Mouse (Mus musculus) forebrain, embryonic 12.5 days (tissue): ENCODE results near the gene Arid1b. TPM values are rescaled to one million over a fixed set of nuclear protein-coding genes. Genes with fewer than 3 reads are reported as not detected.

ENCODE experiments used
- ATAC-seq: fragments of 200-750 bp; cut with Nextera tagmentation; 2 replicates; pipeline ENCODE4 v1.8.0; 2017; ENCODE audit warnings: moderate TSS enrichment; ENCODE audit not compliant: low FRiP score
- H3K27ac ChIP-seq: fragments of 300-500 bp; sonication (generic); 2 replicates; pipeline ENCODE4 v1.5.1; 2016; ENCODE audit warnings: mild to moderate bottlenecking
- H3K27me3 ChIP-seq: fragments of 300-500 bp; sonication (generic); 2 replicates; pipeline ENCODE4 v1.6.1; 2016; ENCODE audit warnings: mild to moderate bottlenecking
- H3K36me3 ChIP-seq: fragments of 300-500 bp; sonication (generic); replicated peaks from 2 replicates; pipeline ENCODE4 v1.6.1; 2016; ENCODE audit warnings: mild to moderate bottlenecking
- H3K4me1 ChIP-seq: fragments of 300-500 bp; sonication (generic); 2 replicates; pipeline ENCODE4 v1.6.1; 2016
- H3K4me2 ChIP-seq: fragments of 300-500 bp; sonication (generic); 2 replicates; pipeline ENCODE4 v1.6.1; 2016; ENCODE audit warnings: mild to moderate bottlenecking, moderate library complexity
- H3K4me3 ChIP-seq: fragments of 300-500 bp; sonication (generic); replicated peaks from 2 replicates; pipeline ENCODE4 v1.5.1; 2016; ENCODE audit warnings: mild to moderate bottlenecking
- H3K9ac ChIP-seq: fragments of 300-500 bp; sonication (generic); 2 replicates; pipeline ENCODE4 v1.6.1; 2016; ENCODE audit warnings: mild to moderate bottlenecking
- H3K9me3 ChIP-seq: fragments of 300-500 bp; sonication (generic); 2 replicates; pipeline ENCODE4 v1.6.1; 2016
- WGBS: fragments of 180-500 bp; shearing (Covaris S2); methylation state at CpG from one replicate; pipeline ENCODE4 v1.1.7; 2016; 5-methylcytosine and 5-hydroxymethylcytosine counted together
- polyA plus RNA-seq: library from polyadenylated mRNA; unstranded; fragments of >200 nt; fragmentation: Nextera tagmentation; extraction: Ambion mirVana; gene quantifications from 2 replicates; pipeline ENCODE4 v1.2.1, GENCODE M21; 2016

Arid1b gene
- polyA plus RNA-seq, 1 experiment from 2014 or later: 17.4 TPM

DNA sequence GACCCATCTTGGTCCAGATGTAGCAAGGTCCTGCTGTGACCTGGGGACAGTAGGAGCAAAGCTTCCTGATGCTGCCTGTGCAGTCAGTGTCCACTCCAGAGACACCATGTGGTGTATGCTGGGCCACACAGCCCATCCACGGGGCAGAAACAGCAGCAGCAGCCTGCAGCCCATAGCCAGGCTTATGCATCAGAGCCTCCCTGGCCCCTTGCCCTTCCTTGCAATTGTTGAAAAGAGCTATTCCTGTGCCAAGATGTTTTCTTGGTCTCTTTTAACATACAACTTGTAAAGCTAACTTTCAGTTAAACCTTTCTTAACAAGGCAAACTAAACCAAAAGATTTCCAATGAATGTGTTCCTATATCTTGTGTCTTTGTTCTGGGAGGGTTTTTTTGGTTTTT is 329.6 kb downstream of the Arid1b start:
- 0 out of 2 replicates have a peak, but pooled peaks have one; percentile 25 for ATAC-seq
- H3K4me1 ChIP-seq: peaks cover 35% of the 10 kb centered on the region

DNA sequence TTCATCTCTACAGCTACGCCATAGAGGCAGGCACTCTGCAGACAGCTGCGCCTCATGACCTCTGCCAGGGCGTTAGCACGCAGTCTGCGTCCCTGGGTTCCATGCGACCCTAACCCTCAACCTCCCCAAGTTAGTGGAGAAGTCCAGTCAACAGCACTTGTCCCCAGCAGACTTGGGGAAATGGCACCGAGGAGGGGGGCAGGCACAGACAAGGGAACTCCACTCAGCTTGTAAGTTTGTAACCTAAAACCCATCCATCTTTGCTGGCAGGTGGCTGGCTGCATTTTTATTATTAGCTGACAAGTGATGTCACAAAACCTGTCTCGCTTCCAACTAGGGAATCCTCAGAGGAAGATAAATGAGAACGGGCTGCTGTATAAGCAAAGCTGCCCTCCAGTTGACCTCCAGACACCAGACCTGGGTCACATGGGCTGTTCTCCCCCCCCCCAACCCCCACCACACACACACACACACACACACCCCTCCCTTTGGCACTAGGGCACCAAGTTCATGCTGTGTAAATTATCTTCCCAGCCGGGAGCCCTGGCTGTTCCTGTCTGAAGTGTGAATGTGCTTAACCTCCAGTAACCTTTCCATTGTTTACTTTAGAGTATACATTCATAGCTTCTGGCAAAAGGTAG is 330.2 kb downstream of the Arid1b start:
- Histone ChIP-seq H3K9me3 (no peaks in the 10 kb centered on the region), H3K9ac (no peak overlapping the region), H3K4me3 (no peak overlapping the region), H3K27ac (peak overlapping the region; percentile 38), H3K4me2 (no peak overlapping the region), H3K4me1 (peaks cover 35% of the 10 kb centered on the region), H3K36me3 (peaks cover 50% of the 10 kb centered on the region), H3K27me3 (peaks cover 15% of the 10 kb centered on the region; the same call in 1 of the 2 replicates)
- ATAC-seq: peak; percentile 82
- WGBS: 24% methylated on average over 10 of the region's 10 CpGs

More for the DNA sequence above, 329.6 kb downstream of the Arid1b start:
- H3K4me2 ChIP-seq: no peak overlapping the region
- H3K9ac ChIP-seq: no peak overlapping the region
- WGBS: 28% methylated on average over 1 of the region's 1 CpGs
- H3K9me3 ChIP-seq: no peaks in the 10 kb centered on the region
- H3K27ac ChIP-seq: peak overlapping the region; percentile 38
- H3K4me3 ChIP-seq: no peak overlapping the region
- H3K36me3 ChIP-seq: peaks cover 50% of the 10 kb centered on the region
- peaks cover 15% of the 10 kb centered on the region; the same call in 1 of the 2 replicates for H3K27me3 ChIP-seq

DNA sequence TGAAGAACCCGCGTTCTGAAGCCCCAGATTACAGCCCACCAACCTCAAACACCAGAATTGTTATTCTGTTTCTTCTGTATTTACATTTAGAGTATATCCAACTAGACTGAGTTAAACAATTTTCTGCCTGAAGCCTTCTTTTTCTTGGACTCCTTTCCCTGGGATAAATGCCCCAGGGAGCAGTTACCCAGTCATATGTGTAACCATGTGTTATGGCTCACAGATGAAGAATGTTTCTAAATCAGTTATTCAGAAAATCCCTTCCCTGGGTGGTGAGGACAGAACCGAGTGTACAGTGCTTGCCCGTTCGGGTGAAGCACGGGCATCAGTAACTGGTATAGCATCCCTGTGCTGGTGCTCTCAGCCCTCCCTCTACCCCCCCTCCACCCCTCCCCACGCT is 332.6 kb downstream of the Arid1b start:
- Histone ChIP-seq H3K9me3 (no peaks in the 10 kb centered on the region), H3K4me3 (no peak overlapping the region), H3K4me1 (peaks cover 33% of the 10 kb centered on the region), H3K27ac (no peak overlapping the region), H3K36me3 (peaks cover 41% of the 10 kb centered on the region), H3K27me3 (peaks cover 10% of the 10 kb centered on the region; the same call in 1 of the 2 replicates), H3K9ac (no peak overlapping the region), H3K4me2 (no peak overlapping the region)
- no peak for ATAC-seq
- 89% methylated on average over 7 of the region's 7 CpGs for WGBS

DNA sequence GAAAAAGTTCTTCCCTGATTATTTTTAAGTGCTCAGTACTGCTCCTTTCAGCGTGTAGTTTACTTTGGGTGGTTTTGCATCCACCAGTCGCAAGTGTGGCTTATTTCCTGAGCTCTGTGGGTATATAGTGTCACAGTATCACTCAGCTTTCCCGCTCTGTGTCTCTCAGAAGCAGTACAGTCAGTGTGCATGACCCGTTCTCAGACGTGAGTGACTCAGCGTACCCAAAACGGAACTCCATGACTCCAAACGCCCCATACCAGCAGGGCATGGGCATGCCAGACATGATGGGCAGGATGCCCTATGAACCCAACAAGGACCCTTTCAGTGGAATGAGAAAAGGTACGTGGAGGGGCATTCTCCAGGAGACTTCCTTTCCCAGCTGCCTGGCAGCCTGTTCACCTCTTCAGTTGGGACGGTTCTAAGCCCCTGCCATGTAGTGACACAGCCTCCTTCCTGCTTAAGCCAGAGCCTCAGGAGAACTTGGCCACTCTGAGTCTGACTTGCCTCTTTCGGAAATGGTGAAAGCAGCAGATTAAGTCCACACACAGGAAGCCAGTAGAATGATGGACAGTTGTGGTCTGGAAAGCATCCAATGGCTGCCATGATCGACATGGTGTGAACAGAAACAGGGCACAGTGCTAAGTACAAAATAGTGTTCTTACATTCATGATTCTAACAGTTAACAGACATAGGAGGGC is 333.5 kb downstream of the Arid1b start:
- no peak for ATAC-seq
- WGBS: 91% methylated on average over 12 of the region's 12 CpGs
- Histone ChIP-seq H3K27me3 (peaks cover 10% of the 10 kb centered on the region; the same call in 1 of the 2 replicates), H3K4me3 (no peak overlapping the region), H3K27ac (no peak overlapping the region), H3K4me2 (no peak overlapping the region), H3K36me3 (peaks cover 36% of the 10 kb centered on the region), H3K9ac (no peak overlapping the region), H3K9me3 (no peaks in the 10 kb centered on the region), H3K4me1 (peaks cover 28% of the 10 kb centered on the region)

DNA sequence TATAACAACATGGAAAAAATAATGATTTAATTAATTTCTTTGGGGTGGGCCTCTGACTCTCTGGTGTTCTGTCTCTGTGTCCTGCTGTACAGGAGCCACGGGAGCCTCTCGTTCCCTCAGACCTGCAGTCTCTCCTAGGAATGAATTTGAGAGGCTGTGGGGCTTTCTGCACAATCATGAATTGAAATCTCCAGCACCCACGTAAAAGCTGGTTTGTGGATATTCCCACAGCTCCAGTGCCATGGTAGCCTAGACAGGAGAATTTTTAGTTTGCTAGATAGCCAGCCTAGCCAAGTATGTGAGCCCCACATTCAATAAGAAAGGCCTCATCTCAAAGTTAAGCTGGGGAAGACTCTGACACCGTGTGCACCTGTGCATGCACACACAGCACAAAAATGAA is 335.3 kb downstream of the Arid1b start:
- peaks cover 10% of the 10 kb centered on the region; the same call in 1 of the 2 replicates for H3K27me3 ChIP-seq
- peaks cover 10% of the 10 kb centered on the region for H3K4me1 ChIP-seq
- no peak overlapping the region for H3K4me3 ChIP-seq
- ATAC-seq: no peak
- no peak overlapping the region for H3K9ac ChIP-seq
- H3K27ac ChIP-seq: no peak overlapping the region
- no peak overlapping the region for H3K4me2 ChIP-seq
- H3K36me3 ChIP-seq: peaks cover 46% of the 10 kb centered on the region
- no peaks in the 10 kb centered on the region for H3K9me3 ChIP-seq
- 83% methylated on average over 4 of the region's 4 CpGs for WGBS

DNA sequence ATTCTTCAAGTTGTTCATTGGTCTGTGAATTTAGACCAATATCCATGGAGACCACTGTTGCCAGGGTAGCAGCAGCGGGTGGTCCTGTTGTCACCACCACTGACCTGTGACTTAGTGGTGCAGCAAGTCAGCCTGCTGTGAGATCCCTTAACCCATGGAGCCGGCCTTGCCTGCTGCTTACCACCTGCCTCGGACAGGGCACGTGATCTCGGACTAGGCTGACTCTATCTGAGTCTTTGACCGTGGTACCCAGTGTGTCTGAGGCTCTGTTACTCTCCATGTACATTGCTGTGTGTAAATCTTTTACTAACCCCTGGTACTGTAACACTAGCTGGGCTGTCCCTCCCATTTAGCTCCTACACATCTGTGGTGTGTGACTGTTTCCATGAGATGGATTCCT is 335.9 kb downstream of the Arid1b start:
- WGBS: 55% methylated on average over 6 of the region's 6 CpGs

DNA sequence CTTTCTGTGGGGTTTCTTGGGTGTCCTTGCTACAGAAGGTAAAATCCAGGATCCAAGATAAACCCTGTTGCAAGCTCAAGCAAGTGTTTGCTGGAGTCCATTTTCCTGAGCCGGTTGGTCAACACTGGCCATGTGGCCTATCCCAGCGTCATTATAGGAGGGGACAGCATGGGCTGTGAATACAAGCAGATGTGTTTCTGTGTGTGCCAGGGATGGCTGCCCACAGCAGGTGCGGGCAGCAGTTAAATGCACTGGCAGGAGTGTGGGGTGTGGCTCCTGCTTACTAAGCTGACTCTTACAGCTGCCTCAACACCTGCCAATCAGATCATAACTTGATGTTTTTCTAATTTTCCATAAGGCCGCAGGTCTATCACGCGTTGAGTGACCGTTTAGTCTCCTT is 336.5 kb downstream of the Arid1b start:
- H3K36me3 ChIP-seq: peaks cover 56% of the 10 kb centered on the region
- no peak overlapping the region for H3K4me3 ChIP-seq
- no peaks in the 10 kb centered on the region for H3K9me3 ChIP-seq
- H3K9ac ChIP-seq: no peak overlapping the region
- no peak overlapping the region for H3K4me2 ChIP-seq
- WGBS: 93% methylated on average over 7 of the region's 7 CpGs
- peaks cover 10% of the 10 kb centered on the region; the same call in 1 of the 2 replicates for H3K27me3 ChIP-seq
- H3K4me1 ChIP-seq: no peaks in the 10 kb centered on the region; the same call in 1 of the 2 replicates
- no peak overlapping the region for H3K27ac ChIP-seq
- ATAC-seq: no peak

More for the DNA sequence above, 335.9 kb downstream of the Arid1b start:
- no peak for ATAC-seq
- Histone ChIP-seq H3K9me3 (no peaks in the 10 kb centered on the region), H3K4me3 (no peak overlapping the region), H3K27me3 (peaks cover 10% of the 10 kb centered on the region; the same call in 1 of the 2 replicates), H3K4me1 (peaks cover 5% of the 10 kb centered on the region), H3K4me2 (no peak overlapping the region), H3K27ac (no peak overlapping the region), H3K36me3 (peaks cover 52% of the 10 kb centered on the region), H3K9ac (no peak overlapping the region)

DNA sequence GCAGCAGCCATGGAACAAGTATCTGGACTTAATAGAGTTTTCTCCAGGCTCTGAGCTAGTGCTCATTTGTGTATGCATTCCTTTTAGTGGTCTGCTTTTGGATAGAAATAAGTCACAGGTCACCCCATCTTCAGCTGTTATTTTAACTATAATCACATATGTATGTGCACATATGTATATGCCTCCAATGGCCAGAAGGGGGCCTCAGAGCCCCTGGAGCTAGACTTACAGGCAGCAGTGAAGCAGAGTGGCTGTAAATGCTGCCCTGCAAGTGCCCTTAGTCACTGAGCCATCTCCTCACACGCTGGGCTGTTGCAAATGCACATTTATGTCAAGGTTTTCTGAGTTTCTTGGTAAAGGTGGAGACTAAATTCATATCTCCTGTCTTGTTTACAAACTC is 337.3 kb downstream of the Arid1b start:
- H3K27ac ChIP-seq: no peak overlapping the region
- no peak overlapping the region for H3K9ac ChIP-seq
- H3K4me3 ChIP-seq: no peak overlapping the region
- H3K27me3 ChIP-seq: peaks cover 10% of the 10 kb centered on the region; the same call in 1 of the 2 replicates
- ATAC-seq: no peak
- 82% methylated on average over 1 of the region's 1 CpGs for WGBS
- H3K4me1 ChIP-seq: no peaks in the 10 kb centered on the region; the same call in 1 of the 2 replicates
- H3K4me2 ChIP-seq: no peak overlapping the region
- H3K36me3 ChIP-seq: peaks cover 63% of the 10 kb centered on the region
- H3K9me3 ChIP-seq: no peaks in the 10 kb centered on the region

DNA sequence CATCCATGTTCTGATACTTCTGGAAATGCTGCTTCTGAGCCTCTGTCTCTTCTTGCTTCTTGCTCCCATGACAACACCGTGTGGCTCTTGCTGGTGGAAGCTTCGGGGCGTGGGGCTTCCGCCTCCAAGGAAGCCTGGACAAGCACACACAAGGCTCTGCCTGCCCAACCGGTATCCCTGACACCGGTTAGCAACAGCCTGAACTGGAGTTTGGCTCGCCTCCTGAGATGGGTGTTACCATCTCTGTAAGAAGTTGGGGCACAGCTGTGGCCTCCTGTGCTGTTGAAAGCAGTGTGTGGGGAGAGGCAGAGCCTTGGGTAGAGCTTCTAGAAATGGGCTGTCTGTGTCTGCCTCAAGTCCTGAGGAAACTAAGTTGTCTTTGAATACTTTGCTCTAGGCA is 340.4 kb downstream of the Arid1b start:
- Histone ChIP-seq H3K9me3 (no peaks in the 10 kb centered on the region), H3K4me3 (no peak overlapping the region), H3K9ac (no peak overlapping the region), H3K36me3 (peaks cover 69% of the 10 kb centered on the region), H3K27ac (no peak overlapping the region), H3K4me2 (no peak overlapping the region), H3K27me3 (no peaks in the 10 kb centered on the region), H3K4me1 (no peaks in the 10 kb centered on the region; the same call in 1 of the 2 replicates)
- no peak for ATAC-seq
- WGBS: 95% methylated on average over 7 of the region's 7 CpGs

DNA sequence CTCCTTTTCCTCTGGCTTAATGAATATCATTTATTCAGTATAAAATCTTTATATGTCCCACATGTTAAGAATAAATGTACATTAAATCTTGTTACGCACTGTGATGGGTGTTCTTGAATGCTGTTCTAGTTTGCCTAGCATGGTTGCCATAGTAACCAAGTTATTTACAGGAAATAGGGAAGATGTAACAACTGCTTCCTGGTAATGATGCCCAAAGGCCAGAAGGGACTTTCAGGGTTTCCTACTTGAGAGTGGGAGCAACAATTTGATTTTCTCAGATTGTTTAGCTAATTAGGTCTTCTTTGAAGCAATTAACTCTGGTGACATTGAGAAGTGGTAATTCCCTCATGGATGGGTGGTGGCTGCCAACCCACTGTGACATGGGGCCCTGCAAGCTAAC is 350.3 kb downstream of the Arid1b start:
- H3K27me3 ChIP-seq: no peaks in the 10 kb centered on the region
- WGBS: 89% methylated on average over 1 of the region's 1 CpGs
- H3K36me3 ChIP-seq: peaks cover 41% of the 10 kb centered on the region
- H3K4me1 ChIP-seq: no peaks in the 10 kb centered on the region
- no peak for ATAC-seq
- H3K27ac ChIP-seq: no peak overlapping the region
- no peaks in the 10 kb centered on the region for H3K9me3 ChIP-seq
- H3K4me2 ChIP-seq: no peak overlapping the region
- no peak overlapping the region for H3K9ac ChIP-seq
- no peak overlapping the region for H3K4me3 ChIP-seq

DNA sequence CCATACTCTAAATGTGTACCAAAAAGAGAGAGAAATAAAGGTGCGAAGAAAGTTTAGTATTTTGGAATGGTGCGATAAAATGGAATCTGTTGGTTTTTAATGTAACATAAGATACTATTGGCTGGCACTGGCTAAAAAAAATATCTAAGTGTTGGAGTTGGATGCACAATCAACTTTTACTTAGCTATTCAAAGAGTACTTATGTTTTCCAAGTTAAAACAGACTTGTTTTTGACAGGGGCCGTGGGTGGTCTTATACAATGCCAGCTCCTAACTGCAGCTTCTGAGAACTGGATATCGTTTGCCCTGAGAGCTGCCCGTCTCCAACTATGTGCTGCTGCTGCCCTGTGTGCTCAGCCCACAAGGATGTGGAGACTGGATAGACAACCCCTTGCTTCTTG is 351.7 kb downstream of the Arid1b start:
- H3K27me3 ChIP-seq: no peaks in the 10 kb centered on the region
- H3K4me3 ChIP-seq: no peak overlapping the region
- no peaks in the 10 kb centered on the region for H3K4me1 ChIP-seq
- WGBS: 82% methylated on average over 5 of the region's 5 CpGs
- no peak for ATAC-seq
- H3K9ac ChIP-seq: no peak overlapping the region
- no peaks in the 10 kb centered on the region for H3K9me3 ChIP-seq
- H3K36me3 ChIP-seq: peaks cover 30% of the 10 kb centered on the region
- no peak overlapping the region for H3K4me2 ChIP-seq
- H3K27ac ChIP-seq: no peak overlapping the region

DNA sequence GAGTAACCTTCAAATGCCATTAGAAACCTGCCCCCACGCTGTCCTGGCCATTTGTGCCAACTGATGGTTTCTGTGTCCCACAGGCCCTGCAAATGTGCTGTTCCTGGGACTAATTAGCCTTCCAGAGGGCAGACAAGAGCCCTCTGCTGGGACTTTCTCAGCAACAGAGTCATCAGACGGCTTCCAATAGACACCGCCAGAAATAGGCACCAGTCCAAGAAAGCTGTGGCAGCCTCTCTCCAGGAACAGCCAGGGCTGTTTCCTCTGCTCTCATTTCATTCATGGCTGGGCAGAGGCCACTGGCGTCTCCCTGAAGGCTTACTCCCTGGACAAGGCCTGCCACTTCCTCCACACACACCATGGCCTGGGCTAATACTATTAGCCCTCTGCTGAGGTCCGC is 358.8 kb downstream of the Arid1b start:
- 77% methylated on average over 5 of the region's 5 CpGs for WGBS
- Histone ChIP-seq H3K4me3 (no peak overlapping the region), H3K4me2 (no peak overlapping the region), H3K36me3 (no peaks in the 10 kb centered on the region; the same call in 1 of the 2 replicates), H3K27ac (no peak overlapping the region), H3K9me3 (no peaks in the 10 kb centered on the region), H3K27me3 (no peaks in the 10 kb centered on the region), H3K4me1 (peaks cover 4% of the 10 kb centered on the region; the same call in 1 of the 2 replicates), H3K9ac (no peak overlapping the region)
- no peak for ATAC-seq
